Mouse (Mus musculus): ENCODE results near the gene Ampd1.
"Not testable (repeated sequence)": the region's sequence is repeated elsewhere in the genome, so short reads cannot be mapped to it uniquely, and the experiment has no call there.

The Ampd1 gene

DNA sequence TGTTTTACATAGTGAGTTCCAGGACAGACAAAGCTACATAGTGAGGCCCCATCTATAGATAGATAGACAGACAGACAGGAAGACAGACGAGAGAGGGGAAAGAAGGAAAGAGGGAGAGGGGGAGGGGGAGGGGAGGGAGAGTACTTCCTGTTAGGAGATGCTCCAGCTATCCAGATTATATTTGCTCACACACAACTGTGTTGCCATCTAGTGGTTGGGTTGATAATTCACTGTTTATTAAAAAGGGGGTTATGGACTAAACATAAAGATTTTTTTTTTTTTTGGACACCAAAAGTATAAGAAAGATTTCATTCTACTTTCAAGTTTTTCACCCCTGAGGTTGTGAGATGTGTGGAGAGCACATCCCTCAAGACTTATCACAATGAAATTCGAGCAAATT lies 26.9 kb downstream of the Ampd1 start:
- in situ Hi-C loops (cut with MboI; ENCODE audit: low pct_unique_long_range_greater_than_20kb in 1 of 2, low sequenced_read_pairs in 2 of 2, unreplicated experiment in 1 of 2) = no loop called here

DNA sequence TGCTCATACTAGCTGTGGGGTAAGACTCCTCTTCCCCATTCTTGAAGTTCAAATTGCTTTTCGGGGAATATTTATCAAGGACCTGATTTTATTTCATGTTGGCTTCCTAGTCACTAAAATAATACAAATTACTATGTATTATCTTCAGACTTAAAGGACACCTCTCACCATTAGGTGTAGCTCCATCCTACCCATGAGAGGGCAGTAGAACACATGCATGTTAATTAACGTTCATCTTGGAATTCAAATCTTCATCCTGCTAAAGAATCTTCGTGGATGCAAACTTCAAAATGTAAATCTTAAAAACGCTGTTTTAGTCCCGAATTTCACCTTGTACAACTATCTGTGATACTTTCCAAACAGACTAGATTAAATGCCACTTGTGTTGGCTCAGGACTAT lies 27.4 kb downstream of the Ampd1 start:
- in situ Hi-C loops (cut with MboI; ENCODE audit: low pct_unique_long_range_greater_than_20kb in 1 of 2, low sequenced_read_pairs in 2 of 2, unreplicated experiment in 1 of 2) = no loop called here

DNA sequence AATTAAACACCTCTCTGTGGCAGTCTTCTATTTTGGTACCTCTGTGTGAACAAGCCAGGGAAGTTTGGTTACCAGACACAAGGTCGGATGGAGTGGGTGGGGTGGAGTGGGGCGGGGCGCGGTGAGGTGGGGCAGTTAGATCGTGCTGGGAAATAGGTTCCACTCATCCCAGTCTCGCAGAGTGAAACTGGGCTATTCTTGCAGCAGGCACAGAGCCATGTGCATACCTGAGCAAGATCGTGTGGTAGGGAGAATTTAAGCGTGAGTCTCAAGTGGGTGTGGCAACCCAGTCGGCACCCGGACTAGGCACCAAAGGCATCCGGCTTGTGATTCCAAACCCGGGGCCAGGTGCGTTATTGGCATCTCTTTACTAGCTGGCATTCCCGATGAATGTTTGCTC lies 28.1 kb downstream of the Ampd1 start:
- in situ Hi-C loops (cut with MboI; ENCODE audit: low pct_unique_long_range_greater_than_20kb in 1 of 2, low sequenced_read_pairs in 2 of 2, unreplicated experiment in 1 of 2) = no loop called here

DNA sequence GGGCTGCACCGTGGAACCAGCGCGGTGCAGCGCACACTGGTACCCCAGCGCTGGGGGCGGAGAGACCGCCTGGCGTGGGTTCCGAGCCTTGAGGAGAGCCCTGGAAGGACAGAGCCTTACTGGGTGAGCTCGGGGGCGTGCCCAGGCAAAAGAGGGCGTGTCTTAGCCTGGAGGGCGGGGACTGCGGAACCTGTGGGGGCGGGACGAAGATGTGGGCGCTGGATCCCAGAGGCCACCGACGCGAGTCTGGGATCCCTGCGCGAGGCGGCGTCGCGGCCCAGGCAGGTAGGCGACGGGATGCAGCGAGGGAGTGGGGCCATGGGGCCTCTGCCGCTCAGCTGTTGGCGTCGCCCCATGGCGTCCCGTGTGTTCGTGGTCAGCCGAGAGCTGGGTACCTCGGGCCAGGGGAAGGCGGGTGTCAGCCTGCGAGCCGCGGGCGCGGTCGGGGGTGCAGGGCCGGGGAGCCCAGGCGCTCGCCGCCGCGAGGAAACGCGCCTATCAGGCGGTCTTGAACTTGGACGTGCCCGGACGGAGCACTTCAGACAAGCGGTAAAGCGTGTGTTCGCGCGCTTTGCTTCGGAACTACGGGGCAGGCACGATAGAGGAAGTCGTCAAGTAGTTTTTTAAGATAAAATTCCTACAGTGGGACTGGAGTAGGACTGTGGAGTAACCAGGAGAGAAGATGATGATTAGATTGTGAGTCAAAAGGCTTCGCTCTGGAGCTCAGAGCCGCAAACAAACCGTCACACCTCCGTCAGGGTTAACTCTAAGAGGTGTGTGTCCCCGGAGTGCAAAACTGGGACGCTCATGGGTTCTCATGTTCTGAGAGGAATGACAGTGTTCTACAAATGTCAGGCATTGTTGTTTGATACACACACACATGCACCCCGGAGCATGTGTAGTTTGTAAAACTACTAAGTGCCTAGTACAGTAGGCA lies 28.9 kb downstream of the Ampd1 start, which contains the start of gene Dennd2c:
TSS of gene Dennd2c (plus strand) at position 151 of the 937 bp plus-strand sequence.
- in situ Hi-C loops (cut with MboI; ENCODE audit: low pct_unique_long_range_greater_than_20kb in 1 of 2, low sequenced_read_pairs in 2 of 2, unreplicated experiment in 1 of 2) = no loop called here

DNA sequence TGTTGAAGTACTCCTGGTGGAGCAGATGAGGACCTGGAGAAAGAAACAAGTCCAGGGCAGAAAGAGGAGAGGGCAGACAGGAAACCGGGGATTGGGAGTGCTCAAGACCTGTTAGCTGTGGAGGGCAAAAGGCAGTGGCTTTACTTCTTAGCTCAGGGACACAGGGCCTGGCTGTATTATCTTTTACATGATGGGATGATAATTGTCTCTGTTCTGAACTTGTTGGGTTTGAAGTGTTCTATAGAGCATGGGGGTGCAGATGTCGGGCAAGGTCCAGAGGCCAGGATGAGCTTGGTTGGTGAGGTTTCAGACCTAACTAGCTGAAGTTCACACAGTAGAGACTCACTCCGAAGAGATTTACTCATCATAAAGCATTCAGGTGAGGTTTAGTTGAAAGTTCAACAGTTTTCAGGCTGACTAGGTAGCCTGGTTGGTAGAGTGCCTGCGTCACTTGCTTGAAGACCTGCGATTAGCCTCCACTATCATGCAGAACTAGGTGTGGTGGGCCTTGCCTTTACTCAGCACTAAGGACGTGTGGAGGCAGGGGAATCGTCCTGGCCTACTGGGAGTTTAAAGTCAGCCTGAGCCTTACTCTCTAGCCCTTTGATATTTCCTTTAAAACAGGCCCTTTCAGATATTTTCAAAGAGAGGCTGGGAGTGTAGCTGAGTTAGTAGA lies 33.9 kb downstream of the Ampd1 start:
- in situ Hi-C loops (cut with MboI; ENCODE audit: low pct_unique_long_range_greater_than_20kb in 1 of 2, low sequenced_read_pairs in 2 of 2, unreplicated experiment in 1 of 2) = loop anchor here in 1 of 2 experiments (5.0 kb wide), 1 partner anchor 40 kb away; no protein-coding TSS in a partner anchor

DNA sequence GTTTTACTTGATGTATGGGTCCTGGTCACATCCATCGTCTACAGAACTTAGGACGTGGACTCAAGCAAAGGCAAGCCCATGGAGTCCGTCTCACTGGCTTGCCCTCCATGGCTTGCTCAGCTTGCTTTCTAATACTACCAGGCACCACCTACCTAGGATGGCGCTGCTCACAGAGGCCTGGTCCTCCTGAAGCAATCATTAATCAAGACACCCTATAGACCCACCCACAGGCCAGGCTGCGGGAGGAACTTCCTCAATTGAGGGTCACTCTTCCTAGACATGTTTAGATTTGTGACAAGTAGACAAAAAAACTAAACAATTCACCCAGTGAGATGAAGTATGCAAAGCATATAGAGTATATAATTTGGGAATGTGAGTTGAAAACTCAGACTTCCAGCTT lies 38.4 kb downstream of the Ampd1 start:
- in situ Hi-C loops (cut with MboI; ENCODE audit: low pct_unique_long_range_greater_than_20kb in 1 of 2, low sequenced_read_pairs in 2 of 2, unreplicated experiment in 1 of 2) = no loop called here

DNA sequence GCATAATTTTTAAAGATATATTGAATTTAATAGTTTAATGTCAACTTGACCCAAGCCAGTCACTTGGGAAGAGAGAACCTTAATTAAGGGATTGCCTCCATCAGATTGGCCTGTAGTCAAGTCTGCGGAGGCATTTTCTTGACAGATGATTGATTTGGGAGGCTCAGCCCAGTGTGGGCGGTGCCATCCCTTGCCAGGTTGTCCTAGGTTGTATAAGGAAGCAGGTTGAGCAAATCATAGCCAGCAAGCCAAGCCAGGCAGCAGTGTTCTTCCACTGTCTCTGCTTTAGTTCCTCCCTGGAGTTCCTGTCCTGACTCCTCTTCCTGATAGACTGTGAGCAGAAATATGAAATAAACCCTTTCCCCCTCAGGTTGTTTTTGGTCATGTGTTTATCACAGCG lies 49.8 kb downstream of the Ampd1 start:
- in situ Hi-C loops (cut with MboI; ENCODE audit: low pct_unique_long_range_greater_than_20kb in 1 of 2, low sequenced_read_pairs in 2 of 2, unreplicated experiment in 1 of 2) = no loop called here

DNA sequence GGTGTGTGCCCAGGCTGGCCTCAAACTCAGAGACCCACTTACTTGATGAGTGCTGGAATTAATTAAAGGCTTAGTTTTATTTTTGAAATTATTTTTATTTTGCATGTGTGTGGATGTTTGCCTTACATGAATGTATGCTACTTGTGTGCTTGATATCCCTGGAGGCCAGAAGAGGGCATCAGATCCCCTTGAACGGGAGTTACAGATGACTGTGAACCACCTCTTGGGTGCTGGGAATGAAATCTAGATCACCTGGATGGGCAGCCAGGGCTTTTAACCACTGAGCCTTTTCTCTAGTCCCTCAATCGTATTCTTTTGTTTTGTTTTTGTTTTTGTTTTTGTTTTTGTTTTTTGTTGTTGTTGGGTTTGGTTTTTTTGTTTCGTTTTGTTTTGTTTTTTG lies 52.3 kb downstream of the Ampd1 start:
- in situ Hi-C loops (cut with MboI; ENCODE audit: low pct_unique_long_range_greater_than_20kb in 1 of 2, low sequenced_read_pairs in 2 of 2, unreplicated experiment in 1 of 2) = no loop called here

DNA sequence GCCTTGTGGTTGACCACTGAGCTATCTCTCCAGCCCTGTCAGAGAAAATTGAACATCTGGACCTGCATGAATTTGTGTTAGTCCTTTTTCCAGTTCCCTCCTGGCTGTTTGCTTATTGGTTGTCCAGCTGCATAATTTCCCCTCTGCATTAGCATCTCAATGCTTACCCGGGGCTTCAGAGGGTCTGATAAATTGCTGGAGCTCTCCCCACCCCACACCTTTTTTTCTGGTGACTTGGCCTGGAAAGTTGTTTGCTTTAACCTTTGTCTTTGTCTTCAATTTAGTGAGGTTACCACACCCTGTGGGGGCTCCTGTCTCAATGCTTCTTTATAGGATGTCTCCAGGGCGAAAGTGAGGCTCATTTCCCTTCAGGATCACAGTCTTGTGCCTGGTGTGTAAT lies 53.4 kb downstream of the Ampd1 start:
- in situ Hi-C loops (cut with MboI; ENCODE audit: low pct_unique_long_range_greater_than_20kb in 1 of 2, low sequenced_read_pairs in 2 of 2, unreplicated experiment in 1 of 2) = no loop called here

DNA sequence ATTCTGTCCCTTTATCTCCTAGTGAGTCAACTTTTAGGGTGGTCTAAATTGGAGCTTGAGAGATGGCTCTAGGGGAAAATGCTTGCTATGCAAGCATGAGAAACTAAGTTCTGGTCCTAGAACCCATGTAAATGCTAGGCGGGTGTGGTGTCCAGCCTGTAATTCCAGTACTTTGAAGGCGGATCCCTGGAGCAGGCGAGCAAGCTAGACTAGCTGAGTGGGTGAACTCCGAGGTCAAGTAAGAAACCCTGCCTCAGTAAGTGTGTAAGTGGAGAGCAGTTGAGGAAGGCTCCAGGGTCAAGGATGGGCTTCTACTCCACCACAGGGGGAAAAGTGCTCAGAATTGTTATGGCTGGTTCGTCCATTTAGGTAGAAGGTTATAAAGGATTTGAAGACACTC lies 53.9 kb downstream of the Ampd1 start:
- in situ Hi-C loops (cut with MboI; ENCODE audit: low pct_unique_long_range_greater_than_20kb in 1 of 2, low sequenced_read_pairs in 2 of 2, unreplicated experiment in 1 of 2) = no loop called here

DNA sequence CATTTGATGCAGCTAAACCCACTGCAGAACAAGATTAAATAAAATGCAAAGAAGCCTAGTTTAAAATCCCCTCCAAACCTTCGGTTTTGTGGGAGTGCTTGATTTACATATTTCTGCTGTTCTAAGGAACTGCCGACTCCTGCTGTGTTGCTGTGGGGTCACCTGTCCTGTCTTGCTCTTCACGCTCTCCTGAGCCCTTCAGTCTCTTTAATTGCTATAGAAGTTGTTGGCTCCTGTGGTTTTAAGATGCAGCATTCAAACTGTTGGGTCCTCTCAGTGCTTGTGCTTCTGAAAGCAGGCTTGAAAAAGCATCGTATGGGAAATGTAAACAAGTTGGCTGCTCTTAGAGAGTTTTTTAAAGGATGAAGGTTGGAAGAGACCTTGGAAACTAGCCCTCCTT lies 54.4 kb downstream of the Ampd1 start:
- in situ Hi-C loops (cut with MboI; ENCODE audit: low pct_unique_long_range_greater_than_20kb in 1 of 2, low sequenced_read_pairs in 2 of 2, unreplicated experiment in 1 of 2) = no loop called here

DNA sequence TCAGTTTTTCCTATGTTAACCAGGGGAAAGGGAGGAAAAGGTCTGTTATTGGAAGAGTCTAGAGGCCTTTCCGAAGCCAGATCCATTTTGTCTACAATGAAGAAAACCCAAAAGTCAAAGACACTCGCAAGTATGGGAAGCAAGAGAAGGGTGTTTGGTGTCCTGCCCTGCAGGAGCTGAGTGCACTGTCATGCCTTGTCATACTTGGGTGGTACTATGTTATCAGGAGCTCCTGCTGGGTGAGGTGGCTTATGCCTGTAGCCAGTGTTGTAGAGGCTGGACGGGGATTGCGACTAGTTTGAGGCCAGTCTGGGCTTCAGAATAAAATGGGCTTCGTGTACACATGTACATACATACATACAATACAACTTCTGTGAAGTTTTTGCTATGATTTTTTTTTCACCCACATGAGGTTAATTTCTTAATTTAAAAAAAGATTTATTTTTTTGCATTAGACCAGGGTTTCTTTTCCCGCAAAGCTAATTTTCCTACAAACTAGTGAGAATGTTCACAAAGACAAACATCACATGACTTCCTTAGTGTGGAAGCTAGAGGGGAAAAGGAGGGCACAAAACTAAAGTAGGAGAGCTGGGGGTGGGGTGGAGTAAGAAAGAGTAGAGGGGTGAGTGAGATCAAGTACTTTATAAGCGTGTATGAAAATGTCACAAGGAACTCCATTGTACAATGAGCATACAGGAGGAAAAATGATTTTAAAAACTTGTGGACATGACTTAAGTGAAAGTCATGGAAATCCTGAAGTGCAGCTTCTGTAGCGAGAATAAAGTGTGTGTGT lies 55.7 kb downstream of the Ampd1 start:
- in situ Hi-C loops (cut with MboI; ENCODE audit: low pct_unique_long_range_greater_than_20kb in 1 of 2, low sequenced_read_pairs in 2 of 2, unreplicated experiment in 1 of 2) = no loop called here

DNA sequence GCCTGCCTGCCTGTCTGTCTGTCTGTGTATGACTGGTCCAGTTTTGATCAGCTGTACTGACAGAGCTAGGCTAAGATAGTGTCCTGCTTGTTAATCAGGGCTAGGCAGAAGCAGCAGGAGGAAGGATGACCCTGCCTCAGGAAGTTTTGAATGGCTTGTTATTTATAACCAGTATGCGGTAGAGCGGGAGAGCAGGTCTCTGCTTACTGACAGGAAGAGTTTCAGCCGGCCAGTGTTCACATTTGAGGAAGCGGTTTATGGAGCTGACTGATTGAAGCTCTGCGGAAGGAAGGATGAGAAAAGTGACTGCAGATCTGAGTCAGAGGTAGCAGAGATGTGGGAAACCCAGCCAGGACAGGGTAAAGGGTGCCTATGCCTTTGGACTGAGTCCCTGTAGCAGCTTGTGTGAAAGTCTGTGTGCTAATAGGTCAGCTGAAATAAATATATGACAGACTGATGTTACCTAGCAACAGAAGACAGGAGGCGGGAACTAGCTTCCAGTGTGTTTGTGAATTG lies 56.5 kb downstream of the Ampd1 start:
- in situ Hi-C loops (cut with MboI; ENCODE audit: low pct_unique_long_range_greater_than_20kb in 1 of 2, low sequenced_read_pairs in 2 of 2, unreplicated experiment in 1 of 2) = no loop called here

DNA sequence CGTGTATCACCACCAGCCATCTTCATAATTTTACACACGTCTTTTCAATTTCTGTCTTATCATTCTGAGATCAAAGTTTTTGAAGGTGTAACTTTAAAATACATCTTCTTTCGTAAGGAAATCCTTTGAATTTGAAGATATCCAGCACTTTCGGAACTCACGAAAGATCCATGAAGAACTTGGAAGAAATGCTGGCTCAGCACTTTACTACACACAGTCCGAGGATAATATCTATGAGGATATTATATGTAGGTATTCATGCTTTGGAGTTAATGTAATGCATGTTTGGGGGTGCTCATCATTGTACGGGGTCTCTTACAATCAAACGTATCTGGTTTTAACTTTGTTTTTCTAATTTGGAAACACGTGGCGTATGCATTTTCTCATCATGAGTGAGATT lies 59.3 kb downstream of the Ampd1 start:
- in situ Hi-C loops (cut with MboI; ENCODE audit: low pct_unique_long_range_greater_than_20kb in 1 of 2, low sequenced_read_pairs in 2 of 2, unreplicated experiment in 1 of 2) = no loop called here

DNA sequence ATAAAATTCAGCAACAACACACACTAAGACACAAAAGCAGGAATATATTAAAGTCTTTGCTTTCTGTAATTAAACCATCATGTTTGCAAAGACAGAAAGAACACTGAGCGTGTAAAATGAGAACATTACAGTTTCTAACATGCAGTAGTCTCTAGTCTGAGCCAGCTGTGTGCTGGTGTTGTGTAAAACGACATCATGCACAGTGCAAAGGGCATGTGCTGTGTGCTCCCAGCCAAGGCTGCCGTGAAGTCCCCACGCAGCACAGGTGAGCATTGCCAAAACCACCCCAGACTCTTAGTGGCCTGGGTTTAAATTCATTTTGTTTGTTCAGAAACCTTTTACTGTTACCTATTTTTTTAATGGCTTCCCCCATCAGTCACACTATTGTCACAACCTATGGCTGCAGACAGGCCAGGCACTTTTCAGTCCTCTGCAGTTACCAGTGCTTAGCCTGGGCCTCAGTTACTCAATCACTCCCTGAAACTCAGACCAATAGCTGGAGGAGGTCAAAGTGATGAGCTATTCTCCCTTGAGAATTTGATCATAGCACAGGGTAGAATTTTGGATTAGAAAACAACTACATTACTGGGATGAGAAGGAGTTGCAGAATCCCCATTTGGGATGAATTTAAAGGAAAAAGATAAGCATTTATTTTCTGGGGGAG lies 62.7 kb downstream of the Ampd1 start:
- in situ Hi-C loops (cut with MboI; ENCODE audit: low pct_unique_long_range_greater_than_20kb in 1 of 2, low sequenced_read_pairs in 2 of 2, unreplicated experiment in 1 of 2) = no loop called here

DNA sequence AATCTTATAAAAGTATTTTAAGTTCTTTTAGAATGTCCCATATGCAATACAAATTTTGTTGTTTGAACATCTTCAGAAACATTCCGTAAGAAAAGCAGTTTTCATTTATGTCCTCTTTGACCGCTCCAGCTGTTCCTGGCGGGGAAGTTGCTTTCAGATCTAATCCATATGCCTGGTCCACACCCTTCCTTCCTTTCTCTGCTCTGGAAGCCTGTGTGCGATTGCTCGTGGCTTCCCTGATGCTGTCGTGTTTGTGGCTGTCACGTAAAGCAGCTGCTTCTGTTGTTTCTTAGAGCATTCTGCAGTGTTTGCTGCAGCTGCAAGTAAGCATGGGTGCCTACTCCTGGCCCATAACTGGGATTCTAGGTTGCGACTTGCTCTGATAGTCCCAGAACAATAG lies 65.2 kb downstream of the Ampd1 start:
- in situ Hi-C loops (cut with MboI; ENCODE audit: low pct_unique_long_range_greater_than_20kb in 1 of 2, low sequenced_read_pairs in 2 of 2, unreplicated experiment in 1 of 2) = no loop called here

DNA sequence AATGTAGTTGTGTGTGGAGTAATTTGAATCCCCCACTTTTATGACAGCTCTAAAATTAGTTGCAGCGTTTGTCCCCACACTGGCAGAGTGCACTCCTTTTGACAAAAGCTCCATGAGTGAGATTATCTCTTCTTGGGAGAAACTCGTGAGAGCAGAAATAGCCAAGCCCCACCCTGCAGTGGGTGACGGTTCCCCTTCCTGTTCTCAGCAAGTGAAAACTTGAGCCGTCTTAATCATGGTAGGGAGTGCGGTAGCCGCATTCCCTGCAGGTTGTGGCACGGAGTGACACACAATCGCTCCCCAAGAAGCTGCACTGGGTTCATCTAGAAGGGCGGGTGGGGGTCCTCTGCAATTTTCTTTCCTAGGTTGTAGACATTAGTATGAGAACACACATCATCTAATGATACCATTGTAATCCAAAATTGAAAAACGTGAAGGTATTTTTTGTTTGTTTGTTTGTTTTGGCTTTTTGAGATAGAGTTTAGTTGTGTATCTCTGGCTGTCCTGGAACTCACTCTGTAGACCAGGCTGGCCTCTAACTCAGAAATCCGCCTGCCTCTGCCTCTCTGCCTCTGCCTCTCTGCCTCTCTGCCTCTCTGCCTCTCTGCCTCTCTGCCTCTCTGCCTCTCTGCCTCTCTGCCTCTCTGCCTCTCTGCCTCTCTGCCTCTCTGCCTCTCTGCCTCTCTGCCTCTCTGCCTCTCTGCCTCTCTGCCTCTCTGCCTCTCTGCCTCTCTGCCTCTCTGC lies 66.5 kb downstream of the Ampd1 start:
- in situ Hi-C loops (cut with MboI; ENCODE audit: low pct_unique_long_range_greater_than_20kb in 1 of 2, low sequenced_read_pairs in 2 of 2, unreplicated experiment in 1 of 2) = not testable (repeated sequence)

DNA sequence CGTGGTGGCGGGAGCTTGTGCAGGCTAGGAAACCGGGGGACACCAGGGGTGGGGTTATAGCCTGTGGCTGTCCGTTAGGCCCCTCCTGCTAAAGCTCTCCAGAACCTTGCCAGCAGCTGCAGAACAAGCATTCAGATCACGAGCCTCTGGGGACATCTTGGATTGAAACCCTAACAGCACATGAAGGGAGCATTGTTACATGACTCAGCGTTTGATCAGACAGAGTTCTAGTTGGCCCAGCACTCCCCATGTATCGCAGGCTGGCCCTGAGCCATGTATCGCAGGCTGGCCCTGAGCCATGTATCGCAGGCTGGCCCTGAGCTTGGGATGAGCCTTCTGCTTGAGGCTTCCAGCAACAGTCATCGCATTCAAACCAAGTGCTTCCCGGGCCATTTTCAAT lies 67.5 kb downstream of the Ampd1 start:
- in situ Hi-C loops (cut with MboI; ENCODE audit: low pct_unique_long_range_greater_than_20kb in 1 of 2, low sequenced_read_pairs in 2 of 2, unreplicated experiment in 1 of 2) = no loop called here
